Mouse (Mus musculus) hindbrain, embryonic 16.5 days (tissue): ENCODE measurements around the gene Slc29a4. TPM values are rescaled to one million over a fixed set of nuclear protein-coding genes. Genes with fewer than 3 reads are reported as not detected.

ENCODE experiments used
- ATAC-seq: fragments of 200-750 bp; cut with Nextera tagmentation; 2 replicates; pipeline ENCODE4 v1.8.0; 2017; ENCODE audit warnings: moderate TSS enrichment, moderate library complexity
- H3K27ac ChIP-seq: fragments of 300-500 bp; sonication (generic); 2 replicates; pipeline ENCODE4 v1.5.1; 2014; ENCODE audit warnings: low read depth, mild to moderate bottlenecking, control low read depth, low read length, moderate library complexity
- H3K27me3 ChIP-seq: fragments of 300-500 bp; sonication (generic); replicated peaks from 2 replicates; pipeline ENCODE4 v1.6.1; 2014; ENCODE audit warnings: low read length; ENCODE audit not compliant: control insufficient read depth, insufficient read depth
- H3K36me3 ChIP-seq: fragments of 300-500 bp; sonication (generic); 2 replicates; pipeline ENCODE4 v1.6.1; 2014; ENCODE audit warnings: mild to moderate bottlenecking, low read length, moderate library complexity, mixed read lengths; ENCODE audit not compliant: control insufficient read depth, insufficient read depth
- H3K4me1 ChIP-seq: fragments of 300-500 bp; sonication (generic); 2 replicates; pipeline ENCODE4 v1.6.1; 2014; ENCODE audit warnings: low read depth, low read length; ENCODE audit not compliant: control insufficient read depth, insufficient read depth
- H3K4me2 ChIP-seq: fragments of 300-500 bp; sonication (generic); 2 replicates; pipeline ENCODE4 v1.6.1; 2014; ENCODE audit warnings: mild to moderate bottlenecking, low read length, control low read depth, moderate library complexity
- H3K4me3 ChIP-seq: fragments of 300-500 bp; sonication (generic); 2 replicates; pipeline ENCODE4 v1.5.1; 2014; ENCODE audit warnings: mild to moderate bottlenecking, low read length, control low read depth, moderate library complexity
- H3K9ac ChIP-seq: fragments of 300-500 bp; sonication (generic); 2 replicates; pipeline ENCODE4 v1.6.1; 2014; ENCODE audit warnings: low read depth, mild to moderate bottlenecking, control low read depth, low read length, moderate library complexity
- H3K9me3 ChIP-seq: fragments of 300-500 bp; sonication (generic); 2 replicates; pipeline ENCODE4 v1.6.1; 2014; ENCODE audit warnings: mild to moderate bottlenecking, low read length, moderate library complexity; ENCODE audit not compliant: control insufficient read depth
- WGBS: fragments of 180-500 bp; shearing (Covaris S2); extraction: QIAGEN DNeasy Blood & Tissue Kit; methylation state at CpG from one replicate; pipeline ENCODE4 v1.1.7; 2014; 5-methylcytosine and 5-hydroxymethylcytosine counted together
- polyA plus RNA-seq: library from polyadenylated mRNA; unstranded; fragments of >200 nt; fragmentation: Nextera tagmentation; extraction: Ambion mirVana; gene quantifications from 2 replicates; pipeline ENCODE4 v1.2.1, GENCODE M21; 2015

Slc29a4 gene
- polyA plus RNA-seq, 1 experiment from 2014 or later = 87.4 TPM

- H3K27me3 ChIP-seq = no peaks in the 10 kb centered on the region
- ATAC-seq = no peak
- no peak overlapping the region for H3K9ac ChIP-seq
- WGBS = 13% methylated on average over 7 of the region's 7 CpGs
- no peaks in the 10 kb centered on the region for H3K9me3 ChIP-seq
- H3K27ac ChIP-seq = peak overlapping the region; percentile 47; the same call in 1 of the 2 replicates
- H3K4me3 ChIP-seq = no peak overlapping the region
- peaks cover 25% of the 10 kb centered on the region for H3K4me1 ChIP-seq
- peaks cover 28% of the 10 kb centered on the region for H3K36me3 ChIP-seq
- H3K4me2 ChIP-seq = no peak overlapping the region
Observed at GRCm38 (mm10) chr5:142767937-142768336, 75.6 kb downstream of the Slc29a4 start.

- H3K9ac ChIP-seq = peak overlapping the region; percentile 36; the same call in 1 of the 2 replicates
- H3K27me3 ChIP-seq = no peaks in the 10 kb centered on the region
- 39% methylated on average over 10 of the region's 10 CpGs for WGBS
- peak overlapping the region; percentile 81 for H3K27ac ChIP-seq
- no peak for ATAC-seq
- peaks cover 34% of the 10 kb centered on the region for H3K36me3 ChIP-seq
- H3K4me1 ChIP-seq = peaks cover 20% of the 10 kb centered on the region
- H3K4me3 ChIP-seq = no peak overlapping the region
- no peak overlapping the region for H3K4me2 ChIP-seq
- no peaks in the 10 kb centered on the region for H3K9me3 ChIP-seq
Observed at GRCm38 (mm10) chr5:142768352-142769267, 76.3 kb downstream of the Slc29a4 start.

GRCm38 (mm10) chr5:142769641-142770040, 77.3 kb downstream of the Slc29a4 start:
- no peaks in the 10 kb centered on the region for H3K9me3 ChIP-seq
- no peak overlapping the region for H3K27ac ChIP-seq
- 66% methylated on average over 5 of the region's 5 CpGs for WGBS
- peaks cover 37% of the 10 kb centered on the region for H3K36me3 ChIP-seq
- no peak overlapping the region for H3K9ac ChIP-seq
- ATAC-seq = no peak
- H3K4me2 ChIP-seq = no peak overlapping the region
- H3K4me1 ChIP-seq = peaks cover 18% of the 10 kb centered on the region
- no peak overlapping the region for H3K4me3 ChIP-seq
- H3K27me3 ChIP-seq = no peaks in the 10 kb centered on the region

- peaks cover 41% of the 10 kb centered on the region for H3K36me3 ChIP-seq
- 90% methylated on average over 4 of the region's 4 CpGs for WGBS
- no peak overlapping the region; the same call in 1 of the 2 replicates for H3K9ac ChIP-seq
- no peak overlapping the region for H3K4me3 ChIP-seq
- H3K4me2 ChIP-seq = no peak overlapping the region
- no peak overlapping the region for H3K27ac ChIP-seq
- H3K27me3 ChIP-seq = no peaks in the 10 kb centered on the region
- no peaks in the 10 kb centered on the region for H3K9me3 ChIP-seq
- H3K4me1 ChIP-seq = peaks cover 17% of the 10 kb centered on the region
- no peak for ATAC-seq
Observed at GRCm38 (mm10) chr5:142771034-142771433, 78.7 kb downstream of the Slc29a4 start.

GRCm38 (mm10) chr5:142771964-142772363, 79.7 kb downstream of the Slc29a4 start:
- H3K27ac ChIP-seq = no peak overlapping the region
- H3K4me1 ChIP-seq = peaks cover 17% of the 10 kb centered on the region
- H3K9ac ChIP-seq = no peak overlapping the region
- H3K4me2 ChIP-seq = no peak overlapping the region
- H3K36me3 ChIP-seq = peaks cover 43% of the 10 kb centered on the region
- H3K4me3 ChIP-seq = no peak overlapping the region
- no peak for ATAC-seq
- 92% methylated on average over 15 of the region's 15 CpGs for WGBS
- H3K27me3 ChIP-seq = no peaks in the 10 kb centered on the region
- no peaks in the 10 kb centered on the region for H3K9me3 ChIP-seq

Other genes starting within 250 kb of the Slc29a4 start
- gene Ap5z1, start 228.6 kb upstream of the Slc29a4 start, polyA plus RNA-seq = 12.3 and 13.7 TPM in 2 replicates
- 0.15 and 0.16 TPM in 2 replicates for gene Papolb, start 162.4 kb upstream of the Slc29a4 start, polyA plus RNA-seq
- 24.3 and 25.0 TPM in 2 replicates for gene Radil, start 141.4 kb upstream of the Slc29a4 start, polyA plus RNA-seq
- 83.8 and 110 TPM in 2 replicates for gene Mmd2, start 83.7 kb upstream of the Slc29a4 start, polyA plus RNA-seq
- 36.8 and 42.0 TPM in 2 replicates for gene Wipi2, start 64.8 kb upstream of the Slc29a4 start, polyA plus RNA-seq
- 19.7 and 23.8 TPM in 2 replicates for gene Tnrc18, start 125.2 kb downstream of the Slc29a4 start, polyA plus RNA-seq
- 29.7 and 32.9 TPM in 2 replicates for gene Fbxl18, start 202.9 kb downstream of the Slc29a4 start, polyA plus RNA-seq
- 11,512 and 13,219 TPM in 2 replicates for gene Actb, start 214.2 kb downstream of the Slc29a4 start, polyA plus RNA-seq